Mouse (Mus musculus) liver, embryonic 14 days (tissue): ENCODE measurements around the gene Ambp. TPM values are rescaled to one million over a fixed set of nuclear protein-coding genes. Genes with fewer than 3 reads are reported as not detected.

ENCODE experiments used
- polyA plus RNA-seq: library from polyadenylated mRNA; depleted of rRNA; stranded (reverse); fragments of >200 nt; gene quantifications from 2 replicates; pipeline ENCODE4 v1.2.3, GENCODE M21; 2012; rRNA removed

Ambp gene
- polyA plus RNA-seq: 727 and 808 TPM in 2 replicates

DNA sequence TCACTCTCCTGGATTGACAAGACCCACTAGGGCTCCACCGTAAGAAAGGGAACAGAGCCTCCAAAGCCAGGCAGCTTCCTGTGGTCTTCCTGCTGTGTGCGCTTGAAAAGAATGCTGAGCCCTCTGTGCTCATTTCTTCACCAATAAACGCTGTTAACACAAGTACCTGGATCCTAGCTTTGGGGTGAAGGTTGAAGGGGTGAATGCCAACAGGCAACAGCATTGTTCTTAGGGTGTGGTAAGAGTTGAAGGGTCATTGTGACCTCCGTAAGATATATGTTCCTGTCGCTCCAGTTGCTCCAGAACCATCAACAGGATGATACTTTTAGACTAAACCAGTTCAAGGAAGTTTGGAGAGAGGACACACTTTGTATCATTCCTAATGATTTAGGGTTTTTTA lies at the start of gene Ambp:
TSS of gene Ambp (minus strand) at position 101 of the 400 bp plus-strand sequence.

DNA sequence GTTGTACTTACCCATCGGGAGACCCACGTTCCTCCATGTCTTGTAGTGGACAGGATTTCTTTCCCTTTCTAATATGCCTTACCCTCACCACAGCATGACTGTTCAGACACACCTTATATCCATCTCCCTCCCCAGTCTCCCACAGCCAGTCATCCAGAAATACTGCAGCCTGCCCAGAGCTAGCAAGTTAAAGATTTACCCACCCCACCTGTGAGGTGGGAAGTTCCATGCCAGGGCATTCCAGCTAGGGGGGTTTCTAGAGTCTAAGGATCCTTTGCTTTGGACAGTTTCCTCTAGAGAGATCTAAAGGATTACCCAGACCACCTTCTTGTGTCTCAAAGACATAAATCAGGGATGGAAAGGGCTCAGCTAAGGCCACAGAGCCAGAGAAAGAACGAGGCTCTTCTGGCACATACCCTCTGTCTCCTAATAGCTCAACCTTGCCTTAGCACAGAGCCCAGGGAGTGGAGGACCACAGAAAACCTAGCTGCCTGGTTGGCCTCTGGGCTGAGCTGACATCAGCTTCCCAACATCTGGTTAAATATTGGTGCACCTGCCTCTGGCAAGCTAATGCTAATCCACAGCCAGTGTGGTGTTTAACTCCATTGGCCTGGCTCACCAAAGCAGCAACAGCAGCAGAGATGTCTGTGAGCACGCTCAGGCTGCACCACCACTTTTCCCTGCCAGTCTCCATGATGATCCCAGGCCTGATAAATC lies 17.5 kb upstream of the Ambp start, which contains the start of gene Kif12:
TSS of gene Kif12 (minus strand) at position 163 of the 717 bp plus-strand sequence.

Other genes with a start within 250 kb of the Ambp start
- 1.5 and 1.6 TPM in 2 replicates for gene Zfp618, start 189.2 kb downstream of the Ambp start, polyA plus RNA-seq
- 5.2 and 5.5 TPM in 2 replicates for gene Kif12, start 17.3 kb upstream of the Ambp start, polyA plus RNA-seq
- 3.5 and 3.7 TPM in 2 replicates for gene Col27a1, start 59.2 kb upstream of the Ambp start, polyA plus RNA-seq
- 0.03 TPM in 1 of 2 replicates, not detected in the other for gene Orm1, start 189.8 kb upstream of the Ambp start, polyA plus RNA-seq
- not detected in 2 replicates for gene Orm3, start 201.4 kb upstream of the Ambp start, polyA plus RNA-seq
- gene Orm2, start 207.7 kb upstream of the Ambp start, polyA plus RNA-seq: not detected in 2 replicates
- 1.7 and 2.4 TPM in 2 replicates for gene Akna, start 248.6 kb upstream of the Ambp start, polyA plus RNA-seq